Mouse (Mus musculus): ENCODE results near the gene Stx1a. TPM values are rescaled to one million over a fixed set of nuclear protein-coding genes. Genes with fewer than 3 reads are reported as not detected.

Stx1a gene
- polyA plus RNA-seq, 1 experiment, result 23.7 TPM

DNA sequence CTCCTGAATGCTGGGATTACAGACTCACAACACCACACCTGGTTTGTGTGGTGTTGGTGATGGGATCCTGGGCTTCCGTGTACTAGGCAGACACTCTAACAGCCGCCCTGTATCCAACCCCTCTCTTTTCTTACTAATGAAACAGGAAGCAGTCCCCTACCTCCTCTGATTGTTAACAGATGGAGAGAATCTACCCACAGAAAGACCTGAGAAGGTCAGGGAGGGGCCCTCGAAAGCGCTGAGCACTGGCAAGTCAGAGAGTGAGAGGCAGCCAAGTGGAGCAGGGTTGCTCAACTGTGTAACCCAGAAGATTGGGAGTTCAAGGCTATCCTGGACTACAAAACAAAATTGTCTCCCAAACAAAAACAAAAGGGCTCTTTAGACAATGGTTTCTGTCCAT is 63.6 kb downstream of the Stx1a start:
- Histone ChIP-seq H3K36me3 (ENCODE audit: control insufficient read depth, insufficient read depth, low read length) (no peaks in the 10 kb centered on the region), H3K4me1 (replicated peaks; ENCODE audit: control insufficient read depth, insufficient read depth, low read length) (no peaks in the 10 kb centered on the region), H3K27me3 (ENCODE audit: control insufficient read depth, insufficient read depth, low read length) (peaks cover 4% of the 10 kb centered on the region; the same call in 1 of the 2 replicates), H3K27ac (ENCODE audit: control insufficient read depth, insufficient read depth, low read length) (no peak overlapping the region), H3K4me3 (ENCODE audit: control insufficient read depth, insufficient read depth, low read length) (no peak overlapping the region)
- WGBS, result 59% methylated on average over 4 of the region's 4 CpGs
- TF ChIP-seq CTCF (IDR thresholded peaks at IDR 0.05; ENCODE audit: borderline replicate concordance, control insufficient read depth, extremely low read depth, insufficient read depth, low read length, poor library complexity), result no peak
- no peak for TF ChIP-seq POLR2A (IDR thresholded peaks at IDR 0.05; ENCODE audit: control insufficient read depth, extremely low read depth, insufficient read depth, low read length, poor library complexity)
- no peak for DNase-seq

DNA sequence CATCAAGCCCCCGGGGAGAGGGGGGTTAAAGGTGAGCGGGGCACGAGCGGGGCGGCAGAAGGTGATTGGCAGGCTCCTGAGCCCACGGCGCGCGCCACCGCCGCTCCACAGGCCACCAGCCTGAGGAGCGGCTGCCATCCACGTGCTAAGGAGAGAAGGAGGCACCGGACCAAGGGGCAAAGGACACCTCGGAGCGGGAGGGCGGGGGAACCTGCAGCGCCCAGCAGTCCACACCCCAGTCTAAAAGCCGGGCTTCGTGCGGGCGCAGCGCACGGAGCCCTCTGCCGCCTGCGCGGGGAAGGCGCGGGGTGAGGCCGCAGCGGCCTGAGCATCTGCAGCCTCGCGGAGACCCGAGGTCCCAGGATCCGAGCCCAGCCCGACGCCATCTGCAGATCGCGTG is 66.4 kb downstream of the Stx1a start, which contains the start of gene Mlxipl:
Gene Mlxipl (plus strand): TSS at position 238 of the 400 bp plus-strand sequence.
- WGBS, result 9% methylated on average over 39 of the region's 39 CpGs
- TF ChIP-seq POLR2A (IDR thresholded peaks at IDR 0.05; ENCODE audit: control insufficient read depth, extremely low read depth, insufficient read depth, low read length, poor library complexity) (no peak), CTCF (IDR thresholded peaks at IDR 0.05; ENCODE audit: borderline replicate concordance, control insufficient read depth, extremely low read depth, insufficient read depth, low read length, poor library complexity) (no peak)
- Histone ChIP-seq H3K4me3 (ENCODE audit: control insufficient read depth, insufficient read depth, low read length) (no peak within 1 kb of the TSS), H3K27ac (ENCODE audit: control insufficient read depth, insufficient read depth, low read length) (no peak within 1 kb of the TSS), H3K36me3 (ENCODE audit: control insufficient read depth, insufficient read depth, low read length) (no peaks in the 10 kb centered on the region), H3K27me3 (ENCODE audit: control insufficient read depth, insufficient read depth, low read length) (peaks cover 4% of the 10 kb centered on the region; the same call in 1 of the 2 replicates), H3K4me1 (replicated peaks; ENCODE audit: control insufficient read depth, insufficient read depth, low read length) (no peaks in the 10 kb centered on the region)
- DNase-seq, result no peak

Other genes starting within 250 kb of the Stx1a start
- not detected in 2 replicates for gene Tmem270, start 116.7 kb upstream of the Stx1a start, polyA plus RNA-seq (2012; rRNA removed)
- gene Cldn13, start 108.0 kb upstream of the Stx1a start, polyA plus RNA-seq (2012; rRNA removed), result 1.8 and 1.9 TPM in 2 replicates
- gene Mettl27, start 91.1 kb upstream of the Stx1a start, polyA plus RNA-seq (2012; rRNA removed), result 24.9 and 26.7 TPM in 2 replicates
- gene Cldn4, start 76.5 kb upstream of the Stx1a start, polyA plus RNA-seq (2012; rRNA removed), result 55.4 and 57.8 TPM in 2 replicates
- gene Cldn3, start 37.3 kb upstream of the Stx1a start, polyA plus RNA-seq (2012; rRNA removed), result 14.7 and 15.0 TPM in 2 replicates
- gene Abhd11, start 14.3 kb upstream of the Stx1a start, polyA plus RNA-seq (2012; rRNA removed), result 71.7 and 84.8 TPM in 2 replicates
- gene Dnajc30, start 40.7 kb downstream of the Stx1a start, polyA plus RNA-seq (2012; rRNA removed), result 26.8 and 35.1 TPM in 2 replicates
- 116 and 125 TPM in 2 replicates for gene Bud23, start 41.5 kb downstream of the Stx1a start, polyA plus RNA-seq (2012; rRNA removed)
- gene Vps37d, start 54.8 kb downstream of the Stx1a start, polyA plus RNA-seq (2012; rRNA removed), result 1.8 and 2.3 TPM in 2 replicates
- gene Mlxipl, start 66.4 kb downstream of the Stx1a start, polyA plus RNA-seq (2012; rRNA removed), result 22.5 and 31.5 TPM in 2 replicates
- gene Tbl2, start 126.2 kb downstream of the Stx1a start, polyA plus RNA-seq (2012; rRNA removed), result 18.5 and 18.7 TPM in 2 replicates
- gene Bcl7b, start 144.8 kb downstream of the Stx1a start, polyA plus RNA-seq (2012; rRNA removed), result 61.1 and 67.0 TPM in 2 replicates
- 56.1 and 68.7 TPM in 2 replicates for gene Baz1b, start 163.8 kb downstream of the Stx1a start, polyA plus RNA-seq (2012; rRNA removed)
- 0.06 and 0.58 TPM in 2 replicates for gene Fzd9, start 227.7 kb downstream of the Stx1a start, polyA plus RNA-seq (2012; rRNA removed)